Mouse (Mus musculus) heart, adult 2 months (tissue): Measurements from ENCODE around the gene Gm20683. TPM values are rescaled to one million over a fixed set of nuclear protein-coding genes. Genes with fewer than 3 reads are reported as not detected.

ENCODE experiments used
- DNase-seq, 2 experiments: peaks; one replicate each; pipeline ENCODE4 v3.0.0; 2021
- H3K27ac ChIP-seq: fragments of 200-600 bp; 2 replicates; pipeline ENCODE4 v1.8.1; 2022
- H3K27me3 ChIP-seq: fragments of 200-500 bp; 2 replicates; pipeline ENCODE4 v1.6.1; 2012; ENCODE audit warnings: mild to moderate bottlenecking, low read length, inconsistent platforms, mixed read lengths; ENCODE audit not compliant: control insufficient read depth, insufficient read depth
- H3K36me3 ChIP-seq: fragments of 200-500 bp; 2 replicates; pipeline ENCODE4 v1.6.1; 2012; ENCODE audit warnings: low read length, inconsistent platforms; ENCODE audit not compliant: control insufficient read depth, insufficient read depth
- H3K4me1 ChIP-seq: fragments of 200-500 bp; 2 replicates; pipeline ENCODE4 v1.6.1; 2011; ENCODE audit warnings: low read length; ENCODE audit not compliant: control insufficient read depth, insufficient read depth
- H3K4me3 ChIP-seq: fragments of 200-600 bp; 2 replicates; pipeline ENCODE4 v1.8.1; 2022
- H3K79me2 ChIP-seq: fragments of 200-500 bp; replicated peaks from 2 replicates; pipeline ENCODE4 v1.6.1; 2012; ENCODE audit warnings: mild to moderate bottlenecking, inconsistent platforms, low read length, moderate library complexity, mixed read lengths; ENCODE audit not compliant: control insufficient read depth, insufficient read depth
- H3K9ac ChIP-seq: fragments of 200-500 bp; 2 replicates; pipeline ENCODE4 v1.6.1; 2012; ENCODE audit warnings: low read depth, mild to moderate bottlenecking, control low read depth, inconsistent platforms, low read length, mixed read lengths
- CTCF ChIP-seq: fragments of 200-600 bp; IDR thresholded peaks from 2 replicates; pipeline ENCODE4 v1.8.1; 2022; ENCODE audit warnings: antibody characterized with exemption, mild to moderate bottlenecking, moderate library complexity
- EP300 ChIP-seq: fragments of 200-500 bp; IDR thresholded peaks from 2 replicates; pipeline ENCODE4 v1.6.1; 2011; ENCODE audit warnings: low read depth, low read length, control low read depth; ENCODE audit not compliant: insufficient read depth
- POLR2A ChIP-seq: fragments of 200-500 bp; IDR thresholded peaks from 2 replicates; pipeline ENCODE4 v1.6.1; 2011; ENCODE audit warnings: mild to moderate bottlenecking, low read depth, low read length, control low read depth; ENCODE audit not compliant: insufficient read depth
- WGBS: fragments of 180-500 bp; shearing (Covaris S2); methylation state at CpG from one replicate; pipeline ENCODE4 v1.1.7; 2018; 5-methylcytosine and 5-hydroxymethylcytosine counted together
- intact Hi-C: fragments of 180-260 bp; cut with DNase I; formaldehyde crosslinking; loops from one replicate; pipeline ENCODE4 v1.15.1; 2025
- polyA plus RNA-seq: library from polyadenylated mRNA; depleted of rRNA; stranded (reverse); fragments of >200 nt; gene quantifications from 2 replicates; pipeline ENCODE4 v1.2.3, GENCODE M21; 2012
- total RNA-seq, 2 experiments: library from RNA; stranded (reverse); gene quantifications; 2 replicates each; pipeline ENCODE4 v1.2.3; 2021

Gene Gm20683
- total and polyA plus RNA-seq, 3 experiments: 2.4 to 21.6 (median 2.9) TPM

- intact Hi-C loops: no loop called here
- H3K27me3 ChIP-seq: no peaks in the 10 kb centered on the region
- no peaks in the 10 kb centered on the region for H3K36me3 ChIP-seq
- DNase-seq: no peak
- 91% methylated on average over 8 of the region's 8 CpGs for WGBS
- TF ChIP-seq CTCF (no peak), POLR2A (no peak), EP300 (no peak)
- no peaks in the 10 kb centered on the region for H3K4me1 ChIP-seq
- no peaks in the 10 kb centered on the region for H3K79me2 ChIP-seq
- no peak overlapping the region for H3K9ac ChIP-seq
- no peak overlapping the region for H3K27ac ChIP-seq
- no peak overlapping the region for H3K4me3 ChIP-seq
Measured at GRCm38 (mm10) chr17:25883268-25883667, 41.7 kb upstream of the Gm20683 start.

- intact Hi-C loops: no loop called here
- Histone ChIP-seq H3K4me1 (no peaks in the 10 kb centered on the region), H3K9ac (no peak overlapping the region), H3K27ac (no peak overlapping the region), H3K36me3 (no peaks in the 10 kb centered on the region), H3K4me3 (no peak overlapping the region), H3K27me3 (no peaks in the 10 kb centered on the region), H3K79me2 (no peaks in the 10 kb centered on the region)
- 67% methylated on average over 5 of the region's 5 CpGs for WGBS
- no peak for DNase-seq
- no peak for TF ChIP-seq POLR2A
- no peak for TF ChIP-seq EP300
- no peak for TF ChIP-seq CTCF
Measured at GRCm38 (mm10) chr17:25882306-25882705, 40.7 kb upstream of the Gm20683 start.

DNA sequence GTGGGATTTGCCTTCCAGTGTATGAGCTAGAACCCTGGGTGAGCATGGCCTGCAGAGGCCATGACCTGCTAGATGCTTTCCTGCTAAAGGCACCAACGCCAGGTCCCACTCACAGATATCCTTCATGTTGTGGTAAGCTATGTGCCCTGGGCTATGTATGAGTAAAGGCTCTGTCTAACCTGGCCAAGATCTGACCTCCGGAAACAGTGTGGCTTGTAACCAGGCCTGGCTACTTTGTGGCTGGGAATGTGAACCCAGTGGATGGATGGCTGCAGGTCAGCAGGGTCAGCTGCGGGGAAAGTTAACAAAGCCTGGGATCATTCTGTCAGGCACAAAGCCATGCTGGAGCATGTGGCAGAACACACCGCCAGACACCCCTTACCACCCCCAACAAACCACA, 40.1 kb upstream of the Gm20683 start:
- no peak overlapping the region for H3K9ac ChIP-seq

GRCm38 (mm10) chr17:25880913-25881641, 39.5 kb upstream of the Gm20683 start:
- TF ChIP-seq EP300: no peak
- 0 out of 2 replicates have a peak, but pooled peaks have one; percentile 9 for TF ChIP-seq POLR2A
- no peak for TF ChIP-seq CTCF
- intact Hi-C loops: no loop called here
- H3K36me3 ChIP-seq: no peaks in the 10 kb centered on the region

More for the DNA sequence above, 40.1 kb upstream of the Gm20683 start:
- 82% methylated on average over 4 of the region's 4 CpGs for WGBS
- Histone ChIP-seq H3K4me3 (no peak overlapping the region), H3K4me1 (no peaks in the 10 kb centered on the region), H3K27ac (no peak overlapping the region), H3K79me2 (no peaks in the 10 kb centered on the region), H3K27me3 (no peaks in the 10 kb centered on the region), H3K36me3 (no peaks in the 10 kb centered on the region)
- TF ChIP-seq EP300 (no peak), POLR2A (no peak), CTCF (no peak)
- no peak for DNase-seq
- intact Hi-C loops: no loop called here

DNA sequence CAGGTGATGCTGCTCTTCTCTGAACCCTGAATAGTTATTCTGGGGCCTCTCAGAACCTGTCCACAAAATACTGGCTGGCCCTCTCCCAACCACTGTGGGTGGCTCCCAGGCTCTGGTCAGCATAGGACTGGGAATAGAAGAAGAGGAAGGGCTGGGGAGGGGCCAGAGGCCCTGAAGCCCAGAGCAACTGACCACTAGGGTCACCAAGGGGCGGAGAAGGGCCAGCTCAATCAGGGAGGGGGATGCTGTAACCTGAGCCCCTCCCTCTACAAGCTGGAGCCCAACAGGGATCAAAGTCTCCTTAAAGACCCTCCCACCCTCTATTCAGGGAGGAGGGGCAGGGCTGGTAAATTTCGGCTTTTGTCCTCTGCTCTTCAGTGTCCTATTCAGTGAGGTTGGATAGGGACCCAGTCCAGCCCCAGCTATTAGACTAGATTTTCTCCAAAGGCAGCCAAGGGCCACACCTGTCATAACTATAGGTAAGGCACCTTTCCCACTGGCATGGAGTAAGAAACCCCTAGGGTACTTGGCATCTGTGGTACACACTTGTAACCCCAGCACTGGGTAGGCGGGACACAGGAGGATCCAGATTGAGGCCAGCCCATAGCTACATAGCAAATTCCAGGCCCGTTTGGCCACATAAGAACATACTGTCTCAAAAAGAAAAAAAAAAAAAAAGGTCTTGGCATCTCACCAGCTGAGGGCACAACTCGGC, 38.8 kb upstream of the Gm20683 start, which contains the start of gene Wfikkn1:
TSS of gene Wfikkn1 (minus strand) at position 663 of the 715 bp plus-strand sequence.
- H3K36me3 ChIP-seq: no peaks in the 10 kb centered on the region
- no peak for DNase-seq

More at GRCm38 (mm10) chr17:25880913-25881641, 39.5 kb upstream of the Gm20683 start:
- Histone ChIP-seq H3K27ac (no peak overlapping the region), H3K27me3 (no peaks in the 10 kb centered on the region), H3K4me1 (0 out of 2 replicates have a peak, but pooled peaks cover 1% of the 10 kb centered on the region), H3K4me3 (no peak overlapping the region), H3K79me2 (no peaks in the 10 kb centered on the region), H3K9ac (no peak overlapping the region)
- DNase-seq: no peak
- WGBS: 33% methylated on average over 5 of the region's 5 CpGs

More for the DNA sequence above, 38.8 kb upstream of the Gm20683 start, which contains the start of gene Wfikkn1:
- no peak within 1 kb of the TSS for H3K4me3 ChIP-seq
- intact Hi-C loops: no loop called here
- WGBS: 60% methylated on average over 5 of the region's 5 CpGs
- no peaks in the 10 kb centered on the region for H3K27me3 ChIP-seq
- no peak within 1 kb of the TSS for H3K9ac ChIP-seq
- no peaks in the 10 kb centered on the region for H3K79me2 ChIP-seq
- H3K4me1 ChIP-seq: 0 out of 2 replicates have a peak, but pooled peaks cover 1% of the 10 kb centered on the region
- TF ChIP-seq POLR2A: no peak
- no peak for TF ChIP-seq CTCF
- no peak for TF ChIP-seq EP300
- H3K27ac ChIP-seq: no peak within 1 kb of the TSS
